Mouse (Mus musculus) spleen, postnatal 36 days (tissue): ENCODE measurements around the gene Fnbp1.

ENCODE experiments used
- DNase-seq, 2 experiments: peaks; one replicate each; pipeline ENCODE4 v3.0.0; 2022; ENCODE audit warnings: low spot score in 2 of 2, mixed read lengths in 1 of 2

Fnbp1 gene

DNA sequence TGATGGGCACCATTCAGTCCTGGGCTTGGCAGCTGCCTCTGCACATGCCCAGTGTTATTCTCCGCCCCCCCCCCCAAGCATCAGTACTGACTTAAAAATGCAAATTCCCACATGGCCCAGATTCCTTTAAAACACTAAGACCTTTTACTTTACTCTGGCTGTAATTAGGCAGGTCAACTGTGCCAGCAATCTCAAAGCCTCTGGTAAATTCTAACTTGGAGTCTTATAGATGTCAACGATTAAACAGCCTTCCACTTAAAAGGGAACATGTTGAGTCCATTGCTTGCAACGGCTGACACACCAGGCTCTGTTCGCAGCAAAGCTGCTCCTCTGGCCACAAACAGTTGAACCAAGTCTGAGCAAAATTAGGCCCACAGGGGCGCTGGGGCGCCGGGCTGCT, 109.8 kb downstream of the Fnbp1 start:
- no peak for DNase-seq

DNA sequence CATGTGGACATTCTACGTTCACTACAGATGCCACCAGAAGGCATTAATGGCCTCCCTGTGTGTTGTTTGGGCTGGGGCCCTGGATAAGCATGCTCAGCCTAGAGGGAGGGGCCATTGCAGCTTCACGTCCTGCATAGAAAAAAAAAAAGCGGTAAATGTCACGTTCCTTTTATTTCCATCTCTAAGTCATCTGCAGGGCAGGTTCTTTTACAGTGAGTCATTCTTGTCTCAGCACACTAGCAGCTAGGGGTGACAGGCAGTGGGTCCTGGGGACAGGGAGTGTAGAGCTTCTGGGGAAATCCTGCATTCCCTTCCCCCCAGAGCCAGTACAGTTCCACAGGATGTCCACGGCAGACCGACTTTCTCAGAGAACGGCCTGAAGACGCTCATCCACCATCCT, 115.2 kb downstream of the Fnbp1 start:
- no peak for DNase-seq

DNA sequence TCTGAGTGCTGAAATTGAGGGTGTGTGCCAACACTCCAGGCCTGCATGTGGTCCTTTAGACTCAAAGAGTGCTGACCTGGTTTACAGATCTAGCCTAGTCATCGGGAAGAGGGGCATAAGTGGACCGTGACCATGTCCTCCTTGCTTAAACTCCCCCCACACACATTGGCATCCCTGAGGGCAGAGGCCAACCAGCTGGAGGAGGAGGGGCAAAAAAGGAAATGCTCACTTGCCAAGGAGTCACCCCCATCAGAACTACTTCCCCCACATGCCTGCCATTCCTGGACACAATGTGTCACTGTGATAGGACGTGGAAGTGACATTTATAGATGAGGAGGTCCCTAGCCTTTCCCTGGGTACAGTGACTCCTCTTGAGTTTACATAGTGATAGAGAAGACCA, 116.3 kb downstream of the Fnbp1 start:
- DNase-seq = peak in 1 of 2 experiments; percentile 12

DNA sequence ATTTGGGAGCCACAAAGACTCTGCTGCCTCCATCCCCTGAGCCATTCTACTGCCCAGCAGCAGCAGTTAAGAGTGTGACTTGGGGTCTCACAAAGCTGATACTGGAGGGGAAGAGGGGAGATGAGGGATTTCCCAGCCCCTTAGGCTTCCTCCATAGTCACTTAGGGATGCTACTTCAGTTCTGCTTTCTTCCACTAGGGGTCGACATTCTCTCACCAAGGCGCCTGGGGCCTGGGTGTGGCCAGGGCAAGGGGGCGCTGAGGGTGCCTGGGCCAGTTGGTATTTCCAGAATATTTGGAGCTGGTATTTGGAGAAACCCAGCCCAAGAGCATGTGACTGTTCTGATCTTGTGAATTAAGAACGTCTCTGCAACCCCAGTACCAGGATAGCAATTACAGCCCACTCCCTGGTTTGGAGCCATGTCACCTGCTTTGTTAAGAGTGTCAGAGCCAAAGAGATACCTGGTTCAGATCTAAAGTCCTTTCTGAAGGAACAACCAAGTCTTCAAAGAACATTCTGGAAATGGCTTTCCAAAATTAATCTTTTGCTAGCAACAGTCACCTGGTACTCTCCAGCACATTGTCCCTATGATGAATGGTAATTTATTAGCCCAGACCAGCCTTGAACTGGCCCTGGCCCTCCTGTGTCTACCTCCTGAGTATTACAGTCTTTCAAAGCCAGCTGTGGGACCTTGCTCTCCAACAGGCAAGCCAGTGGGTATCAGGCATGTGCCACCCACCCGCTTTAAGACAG, 117.0 kb downstream of the Fnbp1 start:
- DNase-seq = peak; percentile 51 to 55

DNA sequence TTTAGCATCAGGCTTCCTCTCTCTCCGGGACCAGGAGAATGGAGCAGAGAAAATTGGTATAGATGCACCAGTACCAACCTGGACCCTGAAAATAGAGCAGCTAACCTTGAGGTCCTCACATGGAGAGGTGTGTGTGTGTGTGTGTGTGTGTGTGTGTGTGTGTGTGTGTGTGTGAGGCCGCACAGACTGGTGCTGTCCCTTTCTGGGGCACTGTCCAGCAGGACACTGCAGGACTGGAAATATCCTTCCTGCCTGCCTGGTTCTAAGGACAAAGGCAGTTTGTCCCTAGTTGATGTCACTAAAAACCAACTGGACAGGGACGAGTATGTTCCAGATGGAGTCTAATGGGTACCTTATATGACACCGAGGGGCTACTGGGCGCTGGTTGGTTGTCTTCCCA, 117.9 kb downstream of the Fnbp1 start:
- no peak for DNase-seq

DNA sequence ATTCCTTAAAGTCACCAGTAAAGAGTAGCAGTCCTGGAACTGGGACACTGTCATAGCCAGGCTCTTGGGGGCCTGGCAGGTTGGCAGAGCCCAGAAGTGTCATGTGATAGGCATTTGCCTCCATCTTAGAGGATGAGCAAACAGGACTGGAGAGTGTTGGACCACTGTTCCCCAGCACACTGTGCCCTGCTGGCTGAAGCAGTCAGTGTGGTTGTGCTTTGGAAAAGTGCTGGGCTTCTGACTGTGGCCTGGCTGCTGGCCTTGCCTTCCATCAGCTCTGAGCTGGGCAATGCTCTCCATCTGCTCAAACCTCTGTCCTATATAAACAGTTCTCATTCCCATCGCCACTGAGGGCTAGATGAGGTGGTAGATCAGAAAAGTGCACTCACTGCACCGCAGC, 121.6 kb downstream of the Fnbp1 start:
- DNase-seq = no peak

DNA sequence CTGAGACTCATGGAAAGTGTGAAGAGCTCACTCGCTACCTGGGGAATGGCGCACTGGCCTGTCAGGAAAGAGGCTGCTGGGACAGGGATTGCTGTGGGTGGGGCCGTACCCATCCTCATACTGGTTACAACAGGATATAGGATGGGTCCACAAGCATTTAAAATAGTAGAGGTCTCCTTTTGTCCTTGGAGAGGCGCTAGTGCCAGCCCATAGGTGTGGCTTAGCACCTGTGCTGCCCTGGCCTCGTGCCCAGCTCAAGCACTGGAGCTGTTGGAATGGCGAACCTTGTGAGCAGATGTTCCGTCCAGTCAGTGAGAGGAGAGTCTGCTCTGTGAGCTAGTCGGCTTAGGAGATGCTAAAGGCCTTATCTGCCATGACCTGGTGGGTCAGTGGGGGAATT, 122.8 kb downstream of the Fnbp1 start:
- no peak for DNase-seq

DNA sequence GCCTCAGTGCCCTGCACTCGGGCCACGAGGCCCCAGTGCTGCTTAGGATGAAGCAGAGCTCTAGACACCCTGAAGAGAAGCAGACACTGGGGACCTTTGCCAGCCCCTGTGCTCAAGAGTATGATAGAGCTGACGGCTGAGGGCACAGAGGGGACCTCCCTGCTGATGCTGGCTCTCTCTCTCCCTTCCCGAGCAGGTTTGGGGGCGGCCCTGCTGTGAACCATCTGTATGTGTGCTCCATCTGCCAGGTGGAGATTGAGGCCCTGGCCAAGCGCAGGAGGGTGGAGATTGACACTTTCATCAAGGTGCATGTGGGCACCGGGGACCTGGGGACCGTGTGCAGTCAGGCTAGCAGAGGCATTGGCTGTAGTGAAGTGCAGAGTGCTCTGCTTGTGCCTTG, 123.3 kb downstream of the Fnbp1 start:
- no peak for DNase-seq

DNA sequence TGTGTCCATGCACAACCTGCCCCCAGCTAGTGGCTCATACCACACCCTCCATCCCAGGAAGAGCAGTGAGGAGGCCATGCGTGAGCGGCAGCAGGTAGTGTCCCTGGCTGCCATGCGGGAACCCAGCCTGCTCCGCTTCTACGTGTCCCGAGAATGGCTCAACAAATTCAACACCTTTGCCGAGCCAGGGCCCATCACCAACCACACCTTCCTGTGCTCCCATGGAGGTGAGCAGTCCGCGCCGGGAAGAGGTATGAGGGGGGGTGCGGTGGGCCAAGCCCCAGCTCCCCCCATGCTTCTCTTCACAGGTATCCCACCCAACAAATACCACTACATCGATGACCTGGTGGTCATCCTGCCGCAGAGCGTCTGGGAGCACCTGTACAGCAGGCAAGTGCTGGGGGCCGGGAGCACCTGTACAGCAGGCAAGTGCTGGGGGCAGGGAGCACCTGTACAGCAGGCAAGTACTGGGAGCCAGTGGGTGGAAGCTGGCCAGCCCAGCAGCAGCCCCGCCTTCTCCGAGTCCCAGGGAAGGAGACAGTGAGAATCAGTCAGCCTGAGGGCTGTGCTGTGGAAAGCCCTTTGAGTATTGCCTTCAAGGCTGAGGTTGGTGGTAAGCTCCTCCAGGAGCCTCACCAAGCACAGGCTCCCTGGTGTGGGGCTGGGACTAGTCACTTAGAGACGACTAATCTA, 124.0 kb downstream of the Fnbp1 start:
- DNase-seq = no peak

DNA sequence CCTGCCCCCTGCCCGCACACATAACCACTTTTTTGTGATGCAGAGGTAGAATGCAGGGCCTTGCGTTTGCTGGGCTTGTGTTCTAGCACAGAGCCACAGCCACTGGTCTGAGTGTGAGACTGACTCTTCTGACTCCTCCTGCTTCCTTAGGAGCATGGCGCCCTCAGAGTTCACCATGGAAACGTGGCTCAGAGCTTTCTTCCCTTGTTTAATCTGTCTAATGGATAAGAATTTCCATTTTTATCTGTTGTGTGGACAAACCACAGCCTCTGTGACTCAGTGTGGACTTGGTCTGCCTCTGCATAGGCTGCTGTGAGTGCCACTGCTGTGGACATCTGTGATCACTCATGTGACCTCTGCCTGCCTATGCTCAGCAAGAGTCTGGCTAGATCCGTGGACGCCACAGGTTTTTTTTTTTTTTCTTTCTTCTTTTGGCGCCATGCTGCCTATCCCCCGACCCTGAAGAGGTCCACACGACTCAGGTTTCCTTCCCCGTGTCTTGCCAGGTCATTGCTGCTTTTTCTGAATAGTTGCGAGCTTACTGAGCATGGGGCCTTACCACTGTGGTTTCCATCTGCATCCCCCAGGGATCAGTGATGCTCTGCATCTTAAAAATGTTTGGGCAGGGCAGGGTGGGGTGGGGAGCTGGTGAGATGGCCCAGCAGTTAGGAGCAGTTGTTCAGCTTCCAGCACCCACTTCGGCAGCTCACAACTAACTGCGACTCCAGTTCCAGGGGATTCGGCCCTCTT, 128.3 kb downstream of the Fnbp1 start:
- DNase-seq = no peak

DNA sequence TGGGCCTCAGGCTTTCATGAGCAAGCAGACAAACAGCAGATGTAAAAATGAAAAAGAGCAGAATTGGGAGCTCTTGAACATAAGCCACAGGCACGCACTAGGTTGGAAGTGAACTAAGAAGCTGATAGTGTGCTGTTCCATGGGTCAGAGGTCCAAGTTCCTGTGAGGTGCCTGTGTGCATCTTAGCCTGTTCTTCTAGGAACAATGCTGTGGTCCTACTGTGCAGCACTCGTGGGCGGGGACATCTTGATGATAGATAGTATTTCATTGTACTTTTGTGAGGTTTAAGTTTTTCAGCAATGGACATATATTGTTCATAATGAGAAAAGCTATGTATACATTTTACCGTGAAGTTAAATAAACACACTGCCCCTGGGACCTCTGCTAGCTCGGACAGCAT, 134.6 kb downstream of the Fnbp1 start:
- no peak for DNase-seq

DNA sequence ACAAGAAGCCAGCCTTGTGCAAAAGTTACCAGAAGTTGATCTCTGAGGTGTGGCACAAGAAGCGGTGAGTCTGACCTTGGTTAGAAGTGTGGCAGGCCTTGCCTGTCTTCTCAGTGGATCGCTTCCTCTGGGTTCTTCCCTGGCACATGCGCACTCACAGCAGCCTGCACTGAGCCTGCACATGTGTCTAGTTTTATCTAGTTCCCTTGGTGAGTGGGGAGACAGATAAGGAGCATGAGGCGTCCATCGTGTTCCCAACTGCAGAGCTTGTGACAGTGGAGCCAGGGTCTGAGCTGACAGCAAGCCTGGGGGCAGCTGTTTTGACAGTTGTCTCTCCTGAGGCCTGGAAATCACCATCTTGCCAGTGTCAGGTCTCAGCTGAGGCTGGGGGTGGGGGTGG, 135.4 kb downstream of the Fnbp1 start:
- DNase-seq = peak; percentile 58 to 65

DNA sequence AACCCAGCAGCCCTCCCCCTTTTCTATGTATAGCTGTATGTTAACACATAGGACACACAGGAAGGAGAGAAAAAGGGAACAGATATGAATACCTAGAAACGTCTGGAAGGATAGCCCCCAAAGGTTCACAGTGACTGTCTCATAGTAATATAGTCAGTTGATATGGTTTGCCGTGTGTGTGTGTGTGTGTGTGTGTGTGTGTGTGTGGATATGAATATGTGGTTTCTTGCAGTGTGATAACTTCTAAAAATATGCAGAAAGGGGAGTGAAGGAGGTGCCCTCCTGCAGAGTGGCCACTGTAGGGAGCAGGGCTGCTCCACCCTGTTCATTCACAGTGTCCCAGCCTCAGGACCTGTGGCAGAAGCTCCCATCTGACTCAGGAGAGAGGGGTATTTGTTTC, 136.4 kb downstream of the Fnbp1 start:
- no peak for DNase-seq

DNA sequence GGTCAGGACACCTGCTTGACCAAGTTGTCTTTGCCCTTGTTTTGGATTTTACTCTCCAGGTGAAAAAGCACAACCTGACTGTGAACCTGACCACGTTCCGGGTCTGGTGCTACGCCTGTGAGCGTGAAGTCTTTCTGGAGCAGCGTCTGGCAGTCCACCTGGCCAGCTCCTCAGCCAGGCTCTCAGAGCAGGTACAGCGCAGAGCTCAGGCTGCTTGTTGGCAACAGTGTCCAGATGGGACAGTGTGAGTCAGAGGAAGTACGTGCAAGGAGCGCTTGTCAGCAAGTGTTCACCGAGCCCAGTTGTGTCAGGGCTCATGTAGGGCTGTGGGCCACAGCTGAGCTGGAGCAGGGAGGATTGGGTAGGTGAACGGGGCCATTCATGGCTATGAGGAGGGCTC, 139.0 kb downstream of the Fnbp1 start:
- DNase-seq = no peak

DNA sequence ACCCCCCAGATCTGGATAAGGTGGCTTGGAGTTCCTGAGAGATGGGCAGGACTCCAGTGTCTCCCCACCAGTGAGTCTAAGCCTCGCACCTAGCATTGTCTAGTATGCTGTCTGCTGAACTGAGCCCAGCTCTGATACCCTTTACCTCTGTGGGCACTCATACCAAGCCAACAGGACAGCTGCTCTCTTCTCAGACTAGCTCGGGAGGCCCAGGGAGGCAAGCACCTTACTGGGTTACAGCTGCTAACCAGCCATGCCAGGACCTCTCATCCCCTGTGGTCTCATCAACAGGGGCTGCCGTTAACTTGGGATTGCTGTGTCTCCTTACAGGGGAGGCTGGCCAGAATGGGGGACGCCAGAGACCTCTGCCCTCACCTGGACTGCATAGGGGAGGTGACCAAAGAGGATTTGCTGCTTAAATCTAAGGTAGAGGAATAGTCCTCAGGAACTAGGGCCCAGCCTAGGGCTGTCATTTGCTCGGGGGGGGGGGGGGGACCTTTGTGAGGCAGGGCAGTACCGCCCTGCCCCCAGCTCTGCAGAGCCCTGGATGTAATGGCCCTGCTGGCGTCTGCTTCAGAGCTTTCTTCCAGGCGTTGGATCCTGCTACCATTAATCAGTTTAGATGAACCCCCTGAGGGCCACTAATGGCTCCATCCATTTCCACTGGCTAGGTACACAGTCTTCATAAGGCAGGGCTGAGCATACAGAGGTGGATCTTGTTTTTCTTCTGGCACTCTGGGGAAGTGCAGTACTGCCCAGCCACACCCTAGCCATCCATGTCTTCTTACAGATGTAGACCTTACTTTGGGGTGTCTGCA, 143.2 kb downstream of the Fnbp1 start:
- no peak for DNase-seq

DNA sequence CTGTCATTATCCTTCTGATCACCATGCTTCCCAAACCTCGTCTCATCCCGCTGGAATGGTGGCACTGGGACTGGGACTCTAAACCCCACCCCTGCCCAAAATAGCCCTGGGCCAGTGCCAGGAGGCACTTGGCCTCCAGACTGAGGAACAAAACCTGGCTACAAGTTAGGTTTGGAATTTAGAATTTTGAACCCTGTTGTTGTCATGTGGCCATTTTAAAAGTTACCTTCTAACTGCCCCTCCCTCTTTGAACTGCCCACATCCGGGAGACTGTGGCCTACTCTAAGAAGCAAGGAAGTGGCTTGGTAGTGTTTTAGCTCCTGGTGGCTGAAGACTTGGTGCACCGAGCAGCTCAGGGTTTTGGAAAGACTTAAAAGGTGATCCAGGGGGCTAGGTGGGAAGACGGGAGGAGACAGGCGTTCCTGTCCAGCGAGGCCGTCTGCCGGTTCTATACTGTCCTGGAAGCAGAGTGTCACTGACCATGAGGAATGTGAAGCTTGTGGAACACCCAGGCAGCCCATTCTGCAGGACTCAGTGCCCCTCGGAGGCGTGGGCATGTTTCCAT, 146.3 kb downstream of the Fnbp1 start:
- DNase-seq = no peak

DNA sequence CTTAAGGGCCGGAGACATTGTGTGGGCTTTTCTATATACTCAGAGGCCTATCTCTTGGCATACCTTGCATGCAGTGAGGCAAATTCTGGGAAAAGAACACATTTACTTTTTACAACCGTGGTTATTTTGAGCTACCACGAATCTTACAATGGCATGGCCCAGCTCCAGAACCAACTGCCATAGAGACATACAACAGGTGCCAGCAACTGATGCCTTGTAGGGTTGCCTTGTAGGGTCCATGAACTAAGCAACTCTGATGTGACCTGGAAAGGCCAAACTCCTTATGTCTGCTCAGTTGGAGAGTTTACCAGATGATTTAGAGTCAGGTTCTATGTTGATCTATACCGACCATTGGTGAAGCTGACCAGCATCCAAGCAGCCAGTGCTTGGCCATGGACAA, 147.0 kb downstream of the Fnbp1 start:
- no peak for DNase-seq

DNA sequence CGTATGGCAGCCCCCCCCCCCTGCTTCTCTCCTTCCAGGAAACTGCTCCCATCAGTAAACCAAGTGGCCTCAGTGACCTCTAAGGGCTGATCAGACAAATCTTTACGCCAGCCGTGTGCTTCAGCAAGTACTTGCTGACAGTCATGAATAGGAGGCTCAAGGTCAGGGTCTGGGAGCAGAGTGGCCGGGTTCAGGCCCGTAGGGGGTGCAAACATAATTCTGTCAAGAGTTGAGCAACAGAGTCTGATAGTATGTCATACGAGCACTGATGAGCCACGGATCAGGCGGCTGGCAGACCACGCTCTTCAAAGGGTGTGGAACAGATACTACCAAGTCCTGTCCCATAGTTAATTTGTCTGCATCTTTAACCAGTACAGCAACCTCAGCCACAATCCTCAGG, 151.6 kb downstream of the Fnbp1 start:
- DNase-seq = no peak

DNA sequence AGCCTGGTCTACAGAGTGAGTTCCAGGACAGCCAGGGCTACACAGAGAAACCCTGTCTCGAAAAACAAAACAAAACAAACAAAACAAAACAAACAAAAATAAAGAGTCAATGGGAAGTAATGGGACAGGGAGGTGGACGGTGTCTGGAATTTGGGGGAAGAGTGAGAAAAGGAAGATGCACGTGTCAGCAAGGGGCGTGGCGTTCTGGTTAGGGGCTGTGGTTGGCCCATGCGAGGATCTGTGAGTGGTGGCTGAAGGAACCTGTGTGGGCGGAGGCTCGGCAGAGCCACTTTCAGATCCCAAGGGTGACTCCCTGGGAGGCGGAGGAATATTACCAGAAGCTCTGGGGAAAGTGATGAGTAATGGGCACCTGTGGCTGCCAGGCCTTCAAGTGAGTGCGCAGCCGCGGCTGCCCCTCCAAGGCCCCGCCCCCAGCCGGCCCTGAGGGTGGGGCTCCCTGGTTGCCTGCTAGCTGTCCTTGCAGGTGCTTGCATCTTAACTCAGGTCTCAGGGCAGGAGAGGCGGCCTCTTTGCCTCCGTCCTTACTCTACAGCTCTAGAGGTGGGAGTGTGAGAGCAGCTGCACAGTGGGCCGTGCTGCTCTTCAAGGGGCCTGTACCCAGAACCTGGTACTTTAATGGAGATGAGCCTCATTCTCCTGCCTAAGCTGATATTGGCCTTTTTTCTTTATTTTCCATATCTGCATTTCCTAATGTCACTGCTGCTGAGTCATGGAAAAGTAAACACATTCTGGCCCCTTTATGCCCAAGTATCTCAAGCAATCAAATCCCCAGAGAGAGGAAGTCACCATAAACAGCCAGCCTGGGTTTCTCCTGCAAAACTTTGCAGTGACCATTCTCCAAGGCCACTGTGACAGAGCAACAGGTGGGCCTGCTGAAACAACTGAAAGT, 156.4 kb downstream of the Fnbp1 start:
- peak; percentile 31 to 35 for DNase-seq

DNA sequence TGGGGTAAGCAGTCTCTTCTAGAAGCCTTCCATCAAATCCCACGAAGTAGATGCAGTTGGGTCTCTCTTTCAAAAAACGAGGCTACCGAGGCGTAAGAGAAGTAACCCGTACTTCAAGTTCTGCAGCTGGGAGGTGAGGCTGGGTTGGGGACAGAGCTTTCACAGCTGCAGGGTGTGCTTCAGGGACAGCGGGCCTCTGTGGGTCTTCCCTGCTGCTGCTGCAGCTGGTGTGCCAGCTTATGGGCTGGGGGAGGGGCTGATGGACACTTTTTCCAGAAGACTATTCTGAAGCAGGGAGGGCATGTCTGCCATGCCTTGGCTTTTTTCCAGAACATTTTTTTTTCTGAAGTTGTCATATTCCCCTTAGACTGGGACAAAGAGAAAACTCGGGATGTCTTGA, 158.8 kb downstream of the Fnbp1 start:
- no peak for DNase-seq
